Mouse (Mus musculus): ENCODE measurements around the gene Secisbp2l. TPM values are rescaled to one million over a fixed set of nuclear protein-coding genes. Genes with fewer than 3 reads are reported as not detected.
A peak's percentile ranks its signal among the peaks of the same experiment; 100 is the strongest.

Gene Secisbp2l
- total and polyA plus RNA-seq, 3 experiments: 8.7 to 15.1 (median 8.9) TPM

DNA sequence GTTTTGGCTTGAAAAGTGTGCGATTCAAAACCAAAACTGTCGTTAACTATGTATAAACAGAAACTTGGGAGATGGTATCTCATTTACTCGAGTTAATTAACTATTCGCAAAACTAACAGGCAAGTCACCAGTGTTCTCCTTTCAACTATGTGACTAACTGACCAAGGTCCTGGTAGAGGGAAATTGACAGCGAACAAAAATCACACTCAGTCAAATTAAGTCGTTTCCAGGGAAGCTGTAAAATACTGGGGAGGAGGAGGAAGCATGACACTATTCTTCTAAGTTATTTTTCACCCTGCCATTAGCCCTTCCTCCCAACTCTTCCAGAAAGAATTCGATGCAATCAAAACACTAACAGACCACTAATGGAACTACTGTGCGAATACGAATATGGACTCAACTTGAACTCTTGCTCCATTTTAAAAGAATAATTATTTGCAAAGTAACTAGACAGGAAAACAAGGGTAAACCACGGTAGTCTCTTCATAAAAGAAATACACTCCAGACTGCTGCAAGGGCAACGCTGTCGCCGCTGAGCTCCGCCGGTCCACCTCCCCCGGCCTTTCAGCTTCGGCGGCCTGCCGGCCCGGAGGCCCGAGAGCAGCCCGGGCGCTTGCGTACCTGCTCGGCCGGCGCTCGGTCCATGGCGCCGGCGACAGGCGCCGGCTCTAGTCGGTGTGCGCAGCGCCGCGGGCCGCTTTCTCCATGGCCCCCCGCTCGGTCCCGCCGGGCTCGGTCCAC, 522 bp downstream of the Secisbp2l start:
- Histone ChIP-seq H3K27ac (ENCODE audit: insufficient read depth, low read depth) (no peak overlapping the region), H3K79me2 (replicated peaks; ENCODE audit: control insufficient read depth, extremely low read depth, insufficient read depth, poor library complexity, severe bottlenecking) (peaks cover 19% of the 10 kb centered on the region; the same call in 1 of the 2 replicates), H3K9ac (ENCODE audit: insufficient read depth, low read depth) (peak overlapping the region; percentile 82), H3K4me1 (ENCODE audit: control insufficient read depth in 1 of 2, insufficient read depth in 2 of 2) (peaks cover 5 to 47% of the 10 kb centered on the region in 2 experiments; a peak in 3 of 4 replicates), H3K36me3 (replicated peaks in 1 of 2; ENCODE audit: control insufficient read depth in 1 of 2, insufficient read depth in 1 of 2, low read length in 1 of 2) (peaks cover 0 to 17% of the 10 kb centered on the region in 2 experiments), H3K27me3 (replicated peaks) (no peaks in the 10 kb centered on the region), H3K4me2 (ENCODE audit: insufficient read depth, low read depth, poor library complexity, severe bottlenecking) (peak overlapping the region; percentile 96), H3K9me3 (replicated peaks; ENCODE audit: low read length) (no peaks in the 10 kb centered on the region), H3K4me3 (replicated peaks in 1 of 3; ENCODE audit: low read depth in 2 of 3, low read length in 2 of 3, poor library complexity in 1 of 3) (peak overlapping the region; percentile 73 to 81 (median 81))
- no peak for DNase-seq (ENCODE audit: extremely low read depth)
- TF ChIP-seq TCF12 (IDR thresholded peaks at IDR 0.05; ENCODE audit: low read depth, low read length) (no peak), CHD1 (IDR thresholded peaks at IDR 0.05; ENCODE audit: low read depth, low read length) (0 out of 2 replicates have a peak, but pooled peaks have one; percentile 72), UBTF (IDR thresholded peaks at IDR 0.05; ENCODE audit: low read depth, low read length) (peak; percentile 100)
- dilution Hi-C loops (cut with MboI; ENCODE audit: extremely low pct_ligation_motif_present, extremely low pct_unique_long_range_greater_than_20kb, low sequenced_read_pairs) (no loop called here), in situ Hi-C loops (cut with MboI; ENCODE audit: low pct_ligation_motif_present, low pct_unique_long_range_greater_than_20kb, low sequenced_read_pairs) (no loop called here)

DNA sequence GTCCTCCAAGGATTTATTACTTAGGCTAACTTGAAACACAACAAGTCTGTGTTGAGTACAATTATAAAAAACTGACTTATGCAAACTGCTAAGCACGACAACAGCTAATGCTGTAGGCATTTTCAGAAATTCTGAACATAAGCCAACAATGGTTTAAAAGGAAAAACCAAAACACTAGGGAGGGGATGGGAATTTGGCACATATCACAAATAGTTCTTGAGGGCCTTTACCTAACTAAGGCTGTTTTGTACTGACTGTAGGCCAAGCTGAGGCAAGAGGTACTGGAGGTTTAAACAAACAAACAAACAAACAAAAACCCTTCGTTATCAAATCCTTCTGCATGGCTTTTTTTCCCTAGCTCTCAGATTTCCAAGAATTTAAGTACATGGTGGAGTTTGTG, 1.7 kb downstream of the Secisbp2l start:
- Histone ChIP-seq H3K9me3 (replicated peaks; ENCODE audit: low read length) (no peaks in the 10 kb centered on the region), H3K27me3 (replicated peaks) (no peaks in the 10 kb centered on the region), H3K79me2 (replicated peaks; ENCODE audit: control insufficient read depth, extremely low read depth, insufficient read depth, poor library complexity, severe bottlenecking) (peaks cover 23% of the 10 kb centered on the region; the same call in 1 of the 2 replicates), H3K4me2 (ENCODE audit: insufficient read depth, low read depth, poor library complexity, severe bottlenecking) (peak overlapping the region; percentile 96; the same call in 1 of the 2 replicates), H3K9ac (ENCODE audit: insufficient read depth, low read depth) (peak overlapping the region; percentile 82; the same call in 1 of the 2 replicates), H3K4me3 (replicated peaks in 1 of 3; ENCODE audit: low read depth in 2 of 3, low read length in 2 of 3, poor library complexity in 1 of 3) (no peak overlapping the region), H3K4me1 (ENCODE audit: control insufficient read depth in 1 of 2, insufficient read depth in 2 of 2) (peaks cover 7 to 56% of the 10 kb centered on the region in 2 experiments), H3K36me3 (replicated peaks in 1 of 2; ENCODE audit: control insufficient read depth in 1 of 2, insufficient read depth in 1 of 2, low read length in 1 of 2) (peaks cover 0 to 17% of the 10 kb centered on the region in 2 experiments), H3K27ac (ENCODE audit: insufficient read depth, low read depth) (no peak overlapping the region)
- TF ChIP-seq CHD1 (IDR thresholded peaks at IDR 0.05; ENCODE audit: low read depth, low read length): no peak
- TF ChIP-seq BHLHE40 (IDR thresholded peaks at IDR 0.05; ENCODE audit: low read depth, low read length): no peak
- no peak for TF ChIP-seq POLR2A (IDR thresholded peaks at IDR 0.05; ENCODE audit: low read depth, low read length)
- TF ChIP-seq POLR2AphosphoS2 (IDR thresholded peaks at IDR 0.05; ENCODE audit: low read depth, low read length): no peak
- no peak for TF ChIP-seq SMC3 (IDR thresholded peaks at IDR 0.05; ENCODE audit: low read depth, low read length)
- TF ChIP-seq TCF12 (IDR thresholded peaks at IDR 0.05; ENCODE audit: low read depth, low read length): no peak
- TF ChIP-seq ZKSCAN1 (IDR thresholded peaks at IDR 0.05; ENCODE audit: borderline replicate concordance, low read depth, low read length): no peak
- no peak for TF ChIP-seq JUND (conservative IDR thresholded peaks at IDR 0.05; ENCODE audit: low read depth, low read length)
- TF ChIP-seq ZNF384 (IDR thresholded peaks at IDR 0.05; ENCODE audit: low read depth, low read length): no peak
- no peak for TF ChIP-seq MXI1 (IDR thresholded peaks at IDR 0.05; ENCODE audit: low read depth, low read length)
- no peak for TF ChIP-seq NRF1 (IDR thresholded peaks at IDR 0.05; ENCODE audit: low read depth, low read length)
- no peak for TF ChIP-seq PAX5 (IDR thresholded peaks at IDR 0.05; ENCODE audit: low read length)
- no peak for TF ChIP-seq USF1 (IDR thresholded peaks at IDR 0.05; ENCODE audit: low read depth, low read length)
- no peak for TF ChIP-seq SIN3A (IDR thresholded peaks at IDR 0.05; ENCODE audit: low read length)
- TF ChIP-seq RAD21 (IDR thresholded peaks at IDR 0.05; ENCODE audit: low read depth, low read length): no peak
- dilution Hi-C loops (cut with MboI; ENCODE audit: extremely low pct_ligation_motif_present, extremely low pct_unique_long_range_greater_than_20kb, low sequenced_read_pairs): no loop called here
- DNase-seq (ENCODE audit: extremely low read depth): no peak
- in situ Hi-C loops (cut with MboI; ENCODE audit: low pct_ligation_motif_present, low pct_unique_long_range_greater_than_20kb, low sequenced_read_pairs): no loop called here

Measured in CH12.LX (cell line).